Mouse (Mus musculus): Measurements from ENCODE around the gene Spg7. TPM values are rescaled to one million over a fixed set of nuclear protein-coding genes. Genes with fewer than 3 reads are reported as not detected.

The Spg7 gene
- total RNA-seq, 2 experiments from 2014 or later: 65.8 to 75.5 TPM

GRCm38 (mm10) chr8:123097786-123098584 is 35.2 kb downstream of the Spg7 start:
- peak; percentile 40 to 61 for DNase-seq (ENCODE audit: low spot score in 2 of 2)

GRCm38 (mm10) chr8:123100288-123100687 is 37.5 kb downstream of the Spg7 start:
- DNase-seq (ENCODE audit: low spot score in 2 of 2): no peak

GRCm38 (mm10) chr8:123101244-123101643 is 38.5 kb downstream of the Spg7 start:
- DNase-seq (ENCODE audit: low spot score in 2 of 2): no peak

- peak; percentile 98 for DNase-seq (ENCODE audit: low spot score in 2 of 2)
Measured at GRCm38 (mm10) chr8:123101735-123102685, 39.3 kb downstream of the Spg7 start, which contains the start of gene Rpl13. Gene Rpl13 (plus strand): TSS chr8:123102350.

- peak in 1 of 2 experiments; percentile 43 for DNase-seq (ENCODE audit: low spot score in 2 of 2)
Measured at GRCm38 (mm10) chr8:123102855-123103254, 40.1 kb downstream of the Spg7 start.

GRCm38 (mm10) chr8:123103285-123103684 is 40.5 kb downstream of the Spg7 start:
- no peak for DNase-seq (ENCODE audit: low spot score in 2 of 2)

- DNase-seq (ENCODE audit: low spot score in 2 of 2): no peak
Measured at GRCm38 (mm10) chr8:123104046-123104767, 41.5 kb downstream of the Spg7 start.

GRCm38 (mm10) chr8:123105553-123106326 is 43.0 kb downstream of the Spg7 start:
- no peak for DNase-seq (ENCODE audit: low spot score in 2 of 2)

GRCm38 (mm10) chr8:123106531-123106930 is 43.8 kb downstream of the Spg7 start:
- DNase-seq (ENCODE audit: low spot score in 2 of 2): no peak

GRCm38 (mm10) chr8:123108010-123108409 is 45.3 kb downstream of the Spg7 start:
- no peak for DNase-seq (ENCODE audit: low spot score in 2 of 2)

- no peak for DNase-seq (ENCODE audit: low spot score in 2 of 2)
Measured at GRCm38 (mm10) chr8:123108953-123109352, 46.2 kb downstream of the Spg7 start.

GRCm38 (mm10) chr8:123110649-123111048 is 47.9 kb downstream of the Spg7 start:
- peak in 1 of 2 experiments; percentile 65 for DNase-seq (ENCODE audit: low spot score in 2 of 2)

- DNase-seq (ENCODE audit: low spot score in 2 of 2): no peak
Measured at GRCm38 (mm10) chr8:123112892-123113291, 50.1 kb downstream of the Spg7 start.

GRCm38 (mm10) chr8:123113908-123114469 is 51.2 kb downstream of the Spg7 start:
- DNase-seq (ENCODE audit: low spot score in 2 of 2): no peak

- no peak for DNase-seq (ENCODE audit: low spot score in 2 of 2)
Measured at GRCm38 (mm10) chr8:123114644-123115043, 51.9 kb downstream of the Spg7 start.

- DNase-seq (ENCODE audit: low spot score in 2 of 2): peak in 1 of 2 experiments; percentile 49
Measured at GRCm38 (mm10) chr8:123117127-123117731, 54.5 kb downstream of the Spg7 start, which contains the start of gene Cpne7. Gene Cpne7 (plus strand): TSS chr8:123117374.

GRCm38 (mm10) chr8:123117744-123118143 is 55.0 kb downstream of the Spg7 start:
- DNase-seq (ENCODE audit: low spot score in 2 of 2): no peak

- DNase-seq (ENCODE audit: low spot score in 2 of 2): no peak
Measured at GRCm38 (mm10) chr8:123122059-123122458, 59.3 kb downstream of the Spg7 start.

- no peak for DNase-seq (ENCODE audit: low spot score in 2 of 2)
Measured at GRCm38 (mm10) chr8:123122670-123123069, 59.9 kb downstream of the Spg7 start.
